Mouse (Mus musculus) heart, adult 9 months (tissue): ENCODE measurements at regions not wholly inside any gene's neighbourhood (a gene's known extent, or its start where the extent isn't known, plus 50 kb on each side); places are given as distances from the start of the nearest gene placed in this dataset.

Source experiments
- DNase-seq, 2 experiments: peaks; one replicate each; pipeline ENCODE4 v3.0.0; 2022; ENCODE audit warnings: low spot score in 2 of 2

- DNase-seq: no peak
Measured at GRCm38 (mm10) chr3:151160516-151160915, 277.2 kb upstream of the Adgrl4 start.

- DNase-seq: no peak
Measured at GRCm38 (mm10) chr3:151182132-151182531, 255.6 kb upstream of the Adgrl4 start.

GRCm38 (mm10) chr3:151192092-151192491 is 245.6 kb upstream of the Adgrl4 start:
- no peak for DNase-seq

- no peak for DNase-seq
Measured at GRCm38 (mm10) chr3:151210978-151211377, 226.7 kb upstream of the Adgrl4 start.

- DNase-seq: no peak
Measured at GRCm38 (mm10) chr3:151216764-151217502, 220.8 kb upstream of the Adgrl4 start.

GRCm38 (mm10) chr3:151222407-151222806 is 215.3 kb upstream of the Adgrl4 start:
- DNase-seq: no peak

GRCm38 (mm10) chr3:151252458-151252857 is 185.2 kb upstream of the Adgrl4 start:
- no peak for DNase-seq

GRCm38 (mm10) chr3:151262821-151263220 is 174.9 kb upstream of the Adgrl4 start:
- DNase-seq: no peak

- DNase-seq: no peak
Measured at GRCm38 (mm10) chr3:151265658-151266057, 172.0 kb upstream of the Adgrl4 start.

GRCm38 (mm10) chr3:151269514-151269913 is 168.2 kb upstream of the Adgrl4 start:
- no peak for DNase-seq

- no peak for DNase-seq
Measured at GRCm38 (mm10) chr3:151283829-151284228, 153.9 kb upstream of the Adgrl4 start.

- peak; percentile 42 to 68 for DNase-seq
Measured at GRCm38 (mm10) chr3:151293981-151294605, 143.6 kb upstream of the Adgrl4 start.

- no peak for DNase-seq
Measured at GRCm38 (mm10) chr3:151294606-151295005, 143.1 kb upstream of the Adgrl4 start.

GRCm38 (mm10) chr3:151295027-151295426 is 142.7 kb upstream of the Adgrl4 start:
- no peak for DNase-seq

- DNase-seq: peak; percentile 36 to 71
Measured at GRCm38 (mm10) chr3:151298325-151298724, 139.4 kb upstream of the Adgrl4 start.

- DNase-seq: no peak
Measured at GRCm38 (mm10) chr3:151305402-151305801, 132.3 kb upstream of the Adgrl4 start.

GRCm38 (mm10) chr3:151307975-151308374 is 129.7 kb upstream of the Adgrl4 start:
- DNase-seq: no peak

GRCm38 (mm10) chr3:151323835-151324234 is 113.9 kb upstream of the Adgrl4 start:
- DNase-seq: peak; percentile 63 to 88

GRCm38 (mm10) chr3:151329801-151330200 is 107.9 kb upstream of the Adgrl4 start:
- DNase-seq: peak; percentile 26 to 32

GRCm38 (mm10) chr3:151331906-151332305 is 105.8 kb upstream of the Adgrl4 start:
- peak in 1 of 2 experiments; percentile 25 for DNase-seq

- DNase-seq: no peak
Measured at GRCm38 (mm10) chr3:151332317-151332687, 105.4 kb upstream of the Adgrl4 start.

GRCm38 (mm10) chr3:151332688-151333452 is 104.8 kb upstream of the Adgrl4 start:
- no peak for DNase-seq
